Mouse (Mus musculus) adipocyte (in vitro differentiated cells): ENCODE data around the gene Cd200.
"Not testable (repeated sequence)": the region's sequence is repeated elsewhere in the genome, so short reads cannot be mapped to it uniquely, and the experiment has no call there.

Experiments
- DNase-seq: peaks from one replicate; pipeline ENCODE4 v3.0.0-alpha.2; 2016; ENCODE audit warnings: low spot score

Cd200 gene

GRCm38 (mm10) chr16:45408425-45409063 lies at the start of gene Cd200:
Cd200 (minus strand) TSS chr16:45409053.
- DNase-seq, result no peak

GRCm38 (mm10) chr16:45454762-45455161 lies 45.9 kb upstream of the Cd200 start:
- no peak for DNase-seq

GRCm38 (mm10) chr16:45437230-45437739 lies 28.4 kb upstream of the Cd200 start:
- no peak for DNase-seq

GRCm38 (mm10) chr16:45435591-45435990 lies 26.7 kb upstream of the Cd200 start:
- DNase-seq, result no peak

- DNase-seq, result no peak
These were observed 18.8 kb upstream of the Cd200 start for GRCm38 (mm10) chr16:45427651-45428050.

GRCm38 (mm10) chr16:45413497-45413896 lies 4.6 kb upstream of the Cd200 start:
- DNase-seq, result peak; percentile 66

GRCm38 (mm10) chr16:45409064-45409446 lies 202 bp upstream of the Cd200 start:
- not testable (repeated sequence) for DNase-seq

GRCm38 (mm10) chr16:45407645-45408400 lies 1.0 kb downstream of the Cd200 start:
- no peak for DNase-seq

- no peak for DNase-seq
These were observed 1.8 kb downstream of the Cd200 start for GRCm38 (mm10) chr16:45407091-45407490.

- DNase-seq, result no peak
These were observed 5.9 kb downstream of the Cd200 start for GRCm38 (mm10) chr16:45402951-45403350.

- no peak for DNase-seq
These were observed 6.8 kb downstream of the Cd200 start for GRCm38 (mm10) chr16:45402036-45402435.

GRCm38 (mm10) chr16:45399947-45400555 lies 8.8 kb downstream of the Cd200 start:
- no peak for DNase-seq

- DNase-seq, result no peak
These were observed 9.4 kb downstream of the Cd200 start for GRCm38 (mm10) chr16:45399411-45399810.

- DNase-seq, result no peak
These were observed 11.4 kb downstream of the Cd200 start for GRCm38 (mm10) chr16:45397440-45397839.

GRCm38 (mm10) chr16:45392246-45392645 lies 16.6 kb downstream of the Cd200 start:
- no peak for DNase-seq

GRCm38 (mm10) chr16:45391680-45392079 lies 17.2 kb downstream of the Cd200 start:
- DNase-seq, result no peak

GRCm38 (mm10) chr16:45390286-45390956 lies 18.4 kb downstream of the Cd200 start:
- peak; percentile 92 for DNase-seq

GRCm38 (mm10) chr16:45389833-45390232 lies 19.0 kb downstream of the Cd200 start:
- DNase-seq, result no peak

- no peak for DNase-seq
These were observed 19.8 kb downstream of the Cd200 start for GRCm38 (mm10) chr16:45389041-45389440.

- no peak for DNase-seq
These were observed 27.0 kb downstream of the Cd200 start for GRCm38 (mm10) chr16:45381811-45382210.

- DNase-seq, result no peak
These were observed 29.9 kb downstream of the Cd200 start for GRCm38 (mm10) chr16:45378959-45379358.
